Mouse (Mus musculus) retina, embryonic 14.5 days (tissue): ENCODE results near the gene Tmem233.

Experiments
- DNase-seq: peaks from one replicate; pipeline ENCODE4 v3.0.0-alpha.2; 2015; ENCODE audit warnings: low spot score

Tmem233 gene

DNA sequence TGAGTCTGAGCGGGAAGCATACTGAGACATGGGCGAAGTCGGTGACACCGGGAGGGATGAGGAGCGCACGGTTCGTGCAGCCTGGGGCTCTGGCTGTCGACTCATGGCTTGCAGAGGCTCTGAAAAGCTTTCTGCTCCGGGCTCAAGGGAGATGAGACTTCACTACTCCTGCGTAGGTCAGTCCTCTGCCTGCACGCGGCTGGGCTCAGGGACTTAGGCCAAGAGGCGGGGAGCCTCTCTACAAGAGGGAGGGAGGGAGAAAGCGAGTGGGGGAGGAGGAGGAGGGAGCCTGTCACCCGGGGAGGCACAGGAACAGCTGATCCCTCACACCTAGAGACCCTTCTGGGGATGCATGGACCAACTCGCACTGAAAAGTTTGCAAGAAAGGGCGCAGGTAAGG, at the start of gene Tmem233:
TSS of gene Tmem233 (minus strand) at position 164 of the 400 bp plus-strand sequence.
- DNase-seq = peak; percentile 12

GRCm38 (mm10) chr5:116123344-116123743, 40.3 kb upstream of the Tmem233 start:
- peak; percentile 94 for DNase-seq

GRCm38 (mm10) chr5:116116567-116116966, 33.5 kb upstream of the Tmem233 start:
- DNase-seq = peak; percentile 82

DNA sequence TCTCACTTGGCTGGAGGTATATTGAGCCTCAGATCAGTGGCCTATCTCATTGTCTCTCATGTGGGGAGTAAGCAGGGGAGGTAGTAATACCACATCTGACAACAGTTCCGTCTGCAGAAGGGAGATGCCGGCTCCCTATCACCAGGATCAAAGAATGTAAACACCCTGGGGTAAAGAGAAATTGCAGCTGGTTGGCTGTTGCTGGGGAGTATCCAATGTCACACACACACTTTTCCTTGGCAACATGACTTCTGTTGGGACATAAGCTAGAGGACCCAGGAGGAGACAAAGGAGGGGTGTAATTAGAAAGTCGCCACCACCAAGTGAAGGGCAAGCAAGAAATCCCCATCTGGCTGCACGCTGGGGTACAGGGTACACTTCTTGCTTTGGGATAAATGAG, 33.1 kb upstream of the Tmem233 start:
- no peak for DNase-seq

- no peak for DNase-seq
These were observed 32.2 kb upstream of the Tmem233 start for GRCm38 (mm10) chr5:116115071-116115834.

DNA sequence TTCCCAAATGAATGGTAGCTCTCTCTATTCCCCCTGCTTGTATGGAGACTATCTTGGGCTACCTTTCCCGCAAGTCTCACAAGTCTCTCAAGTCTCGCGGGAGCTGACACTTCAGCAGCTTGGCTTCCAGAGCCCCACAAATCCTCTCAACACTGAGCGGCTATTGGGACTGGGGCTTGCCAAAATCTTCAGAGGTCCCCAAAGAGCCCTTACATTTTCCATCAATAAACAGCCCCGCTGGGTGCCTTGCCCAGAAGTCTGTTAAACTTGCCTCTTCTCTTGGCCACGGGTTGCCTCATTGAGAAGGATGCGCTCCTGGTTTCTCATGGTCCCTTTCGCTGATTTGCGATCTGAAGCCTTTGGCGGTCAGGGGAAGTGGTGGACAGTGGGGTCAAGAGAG, 25.6 kb upstream of the Tmem233 start:
- DNase-seq = no peak

DNA sequence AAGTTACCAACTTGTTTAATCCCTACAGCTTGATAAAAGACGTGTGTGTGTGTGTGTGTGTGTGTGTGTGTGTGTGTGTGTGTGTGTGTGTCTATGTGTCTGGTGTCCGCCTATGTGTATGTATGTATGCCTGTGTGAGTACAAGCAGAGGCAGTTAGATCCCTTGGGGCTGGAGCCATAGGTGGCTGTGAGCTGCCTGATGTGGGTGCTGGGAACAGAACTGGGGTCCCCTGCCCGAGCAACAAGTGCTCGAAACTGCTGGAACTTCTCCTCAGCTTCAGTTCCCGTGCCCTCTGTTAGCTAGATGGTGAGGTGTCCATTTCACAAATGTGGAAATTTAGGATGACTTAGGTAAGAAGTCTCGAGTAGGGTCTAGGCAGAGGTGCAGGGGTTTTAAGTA, 1.2 kb upstream of the Tmem233 start:
- DNase-seq = no peak

GRCm38 (mm10) chr5:116082241-116082900, 673 bp downstream of the Tmem233 start:
- DNase-seq = no peak

- no peak for DNase-seq
These were observed 1.4 kb downstream of the Tmem233 start for GRCm38 (mm10) chr5:116081616-116082015.

GRCm38 (mm10) chr5:116080736-116081135, 2.3 kb downstream of the Tmem233 start:
- DNase-seq = no peak

- DNase-seq = no peak
These were observed 13.4 kb downstream of the Tmem233 start for GRCm38 (mm10) chr5:116069618-116070017.

- DNase-seq = no peak
These were observed 30.2 kb downstream of the Tmem233 start for GRCm38 (mm10) chr5:116052826-116053225.

GRCm38 (mm10) chr5:116052171-116052570, 30.9 kb downstream of the Tmem233 start:
- no peak for DNase-seq

DNA sequence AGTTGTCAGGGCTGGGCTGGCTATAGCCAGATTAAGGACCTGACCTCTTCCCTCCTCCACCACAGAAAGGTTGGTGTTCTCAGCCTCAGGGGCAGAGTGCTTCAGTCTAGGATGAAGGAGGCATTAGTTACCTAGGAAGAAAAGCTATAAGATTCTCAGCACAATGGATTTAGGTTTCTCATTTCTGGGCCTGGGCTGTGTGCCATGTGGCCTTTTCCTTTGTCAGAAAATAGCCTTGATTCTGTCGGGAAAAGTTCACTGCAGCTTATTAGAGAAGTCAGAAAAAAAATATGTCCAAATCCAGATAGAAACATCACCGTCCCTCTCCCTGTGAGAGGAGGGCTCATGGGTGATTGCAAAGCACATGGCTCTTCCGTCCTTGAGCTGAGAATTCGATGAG, 33.2 kb downstream of the Tmem233 start:
- no peak for DNase-seq

- no peak for DNase-seq
These were observed 34.7 kb downstream of the Tmem233 start for GRCm38 (mm10) chr5:116048321-116048720.

GRCm38 (mm10) chr5:116046246-116046645, 36.8 kb downstream of the Tmem233 start:
- no peak for DNase-seq

- DNase-seq = no peak
These were observed 37.5 kb downstream of the Tmem233 start for GRCm38 (mm10) chr5:116045581-116045980.

DNA sequence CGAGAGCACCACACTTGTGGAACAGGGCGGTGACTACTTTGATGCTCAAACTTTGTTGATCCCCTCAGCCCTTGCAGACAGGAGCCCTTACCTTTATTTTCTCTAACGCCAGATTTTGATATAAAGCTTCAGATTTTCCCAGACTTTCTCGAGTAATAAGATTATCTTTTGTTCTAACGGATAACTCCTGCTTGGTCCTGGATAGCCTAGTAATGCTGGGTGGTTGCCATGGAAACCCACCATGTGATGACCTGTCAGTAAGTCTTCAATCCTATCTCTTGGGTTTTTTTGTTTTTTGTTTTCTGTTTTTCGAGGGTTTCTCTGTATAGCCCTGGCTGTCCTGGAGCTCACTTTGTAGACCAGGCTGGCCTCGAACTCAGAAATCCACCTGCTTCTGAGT, 40.8 kb downstream of the Tmem233 start:
- no peak for DNase-seq

DNA sequence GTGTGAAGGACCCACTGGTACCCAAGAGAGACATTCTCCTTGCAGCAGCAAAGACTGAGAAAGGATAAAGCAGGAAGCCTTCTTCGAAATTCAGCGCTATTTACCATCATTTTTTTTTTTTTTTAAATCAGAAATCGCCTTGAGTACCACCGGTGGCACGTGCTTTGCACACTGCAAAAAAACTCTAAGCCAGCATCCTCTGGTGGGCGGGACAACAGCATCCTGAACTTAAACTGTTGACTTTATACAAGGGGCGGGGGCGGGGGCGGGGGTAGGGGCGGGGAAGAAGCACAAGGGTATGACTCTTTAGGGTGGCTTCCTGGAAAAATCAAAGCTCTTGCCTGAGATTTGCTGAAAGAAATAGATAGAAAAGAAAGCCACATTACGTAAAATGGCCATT, 43.3 kb downstream of the Tmem233 start:
- DNase-seq = no peak

- DNase-seq = no peak
These were observed 45.3 kb downstream of the Tmem233 start for GRCm38 (mm10) chr5:116037731-116038130.

- DNase-seq = no peak
These were observed 46.6 kb downstream of the Tmem233 start for GRCm38 (mm10) chr5:116036465-116036864.

DNA sequence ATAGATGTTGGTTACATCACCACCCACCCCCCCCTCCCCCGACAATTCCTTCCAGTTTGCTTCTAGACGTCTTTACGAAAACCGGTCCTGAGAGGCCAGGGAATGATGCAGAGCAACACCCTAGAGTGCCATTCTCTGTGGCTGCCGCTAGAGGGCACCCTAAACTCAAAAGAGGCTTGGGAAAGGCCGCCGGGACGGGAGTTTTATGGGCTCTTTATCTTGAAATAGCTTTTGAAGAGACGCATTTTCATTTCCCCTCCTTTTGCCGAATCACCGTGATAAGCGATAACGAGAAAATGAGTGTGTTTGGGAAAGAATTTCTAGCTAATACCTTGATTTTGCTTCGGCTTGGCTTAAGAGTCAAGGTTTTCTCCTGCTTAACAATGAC, 51.9 kb downstream of the Tmem233 start:
- peak; percentile 89 for DNase-seq

- peak; percentile 23 for DNase-seq
These were observed 52.4 kb downstream of the Tmem233 start for GRCm38 (mm10) chr5:116030566-116031189.
